Mouse (Mus musculus): Measurements from ENCODE around the gene Iqcm.

- TF ChIP-seq CTCF (IDR thresholded peaks at IDR 0.05; ENCODE audit: insufficient read depth, low read depth, low read length): no peak
- TF ChIP-seq POLR2A (IDR thresholded peaks at IDR 0.05; ENCODE audit: insufficient read depth, low read depth, low read length): no peak
These were observed 147.8 kb downstream of the Iqcm start for GRCm38 (mm10) chr8:75596281-75596680.
